Mouse (Mus musculus) liver, embryonic 14.5 days (tissue): Measurements from ENCODE around the gene Pde9a. TPM values are rescaled to one million over a fixed set of nuclear protein-coding genes. Genes with fewer than 3 reads are reported as not detected.

Experiments used
- ATAC-seq: fragments of 200-750 bp; cut with Nextera tagmentation; 2 replicates; pipeline ENCODE4 v1.8.0; 2017; ENCODE audit warnings: moderate number of reproducible peaks, mild to moderate bottlenecking, moderate library complexity; ENCODE audit not compliant: insufficient read depth
- DNase-seq, 3 experiments: peaks; one replicate each; pipeline ENCODE4 v3.0.0-alpha.2; 2012 to 2013; ENCODE audit warnings: low read depth in 3 of 3, low spot score in 3 of 3
- H3K27ac ChIP-seq: fragments of 300-500 bp; sonication (generic); 2 replicates; pipeline ENCODE4 v1.5.1; 2014; ENCODE audit warnings: moderate library complexity, mild to moderate bottlenecking, control low read depth, inconsistent platforms
- H3K27me3 ChIP-seq: fragments of 300-500 bp; sonication (generic); 2 replicates; pipeline ENCODE4 v1.6.1; 2014; ENCODE audit warnings: mild to moderate bottlenecking, low read length, moderate library complexity; ENCODE audit not compliant: control insufficient read depth, insufficient read depth
- H3K36me3 ChIP-seq: fragments of 300-500 bp; sonication (generic); replicated peaks from 2 replicates; pipeline ENCODE4 v1.6.1; 2014; ENCODE audit warnings: low read depth; ENCODE audit not compliant: control insufficient read depth, insufficient read depth
- H3K4me1 ChIP-seq, 2 experiments: fragments of 200-500 bp in 1 of 2; fragments of 300-500 bp in 1 of 2; sonication (generic) in 1 of 2; replicated peaks; 2 replicates each; pipeline ENCODE4 v1.6.1; 2012 to 2014; ENCODE audit warnings: antibody characterized with exemption in 1 of 2, inconsistent platforms in 1 of 2, low read length in 1 of 2; ENCODE audit not compliant: control insufficient read depth in 2 of 2, insufficient read depth in 2 of 2
- H3K4me2 ChIP-seq: fragments of 300-500 bp; sonication (generic); 2 replicates; pipeline ENCODE4 v1.6.1; 2014; ENCODE audit warnings: low read depth, mild to moderate bottlenecking, control low read depth, moderate library complexity
- H3K4me3 ChIP-seq, 2 experiments: fragments of 200-500 bp in 1 of 2; fragments of 300-500 bp in 1 of 2; sonication (generic) in 1 of 2; 2 replicates each; pipeline ENCODE4 v1.5.1; 2012 to 2014; ENCODE audit warnings: low read depth in 2 of 2, low read length in 2 of 2, mild to moderate bottlenecking in 2 of 2, control low read depth in 1 of 2, inconsistent platforms in 1 of 2, moderate library complexity in 1 of 2; ENCODE audit not compliant: insufficient read depth in 1 of 2
- H3K9ac ChIP-seq: fragments of 300-500 bp; sonication (generic); replicated peaks from 2 replicates; pipeline ENCODE4 v1.6.1; 2014; ENCODE audit warnings: mild to moderate bottlenecking, control low read depth, moderate library complexity
- H3K9me3 ChIP-seq: fragments of 300-500 bp; sonication (generic); 2 replicates; pipeline ENCODE4 v1.6.1; 2016; ENCODE audit warnings: low read length, mixed read lengths; ENCODE audit not compliant: control insufficient read depth
- CTCF ChIP-seq: IDR thresholded peaks from 2 replicates; pipeline ENCODE4 v1.5.1; 2016; ENCODE audit warnings: antibody characterized with exemption, low read depth, control low read depth
- EP300 ChIP-seq: IDR thresholded peaks from 2 replicates; pipeline ENCODE4 v1.6.1; 2016; ENCODE audit warnings: antibody characterized with exemption, low read depth
- WGBS: fragments of 180-500 bp; shearing (Covaris S2); extraction: QIAGEN DNeasy Blood & Tissue Kit; methylation state at CpG from one replicate; pipeline ENCODE4 v1.1.7; 2014; ENCODE audit not compliant: insufficient replicate concordance; 5-methylcytosine and 5-hydroxymethylcytosine counted together
- polyA plus RNA-seq, 2 experiments: library from polyadenylated mRNA; depleted of rRNA in 1 of 2; stranded (reverse) in 1 of 2; unstranded in 1 of 2; fragments of >200 nt; fragmentation: Nextera tagmentation in 1 of 2; extraction: Ambion mirVana in 1 of 2; gene quantifications; 2 replicates each; pipeline versions ENCODE4 v1.2.1 to v1.2.3; 2012 to 2014

Gene Pde9a
- polyA plus RNA-seq, 2 experiments: 2.8 to 3.6 TPM

- ATAC-seq (no peak), DNase-seq (no peak)
- H3K4me2 ChIP-seq: no peak overlapping the region
- H3K27ac ChIP-seq: no peak overlapping the region
- no peaks in the 10 kb centered on the region for H3K27me3 ChIP-seq
- no peak for TF ChIP-seq CTCF
- no peaks in the 10 kb centered on the region for H3K9me3 ChIP-seq
- H3K36me3 ChIP-seq: peaks cover 34% of the 10 kb centered on the region
- 83% methylated on average over 12 of the region's 12 CpGs for WGBS
- peaks cover 11 to 12% of the 10 kb centered on the region in 2 experiments for H3K4me1 ChIP-seq
- H3K4me3 ChIP-seq: no peak overlapping the region
- H3K9ac ChIP-seq: no peak overlapping the region
These were observed 113.7 kb downstream of the Pde9a start for GRCm38 (mm10) chr17:31499725-31500124.

- Histone ChIP-seq H3K9me3 (no peaks in the 10 kb centered on the region), H3K36me3 (peaks cover 34% of the 10 kb centered on the region), H3K27ac (no peak overlapping the region), H3K27me3 (no peaks in the 10 kb centered on the region), H3K4me1 (peaks cover 11 to 12% of the 10 kb centered on the region in 2 experiments), H3K9ac (no peak overlapping the region), H3K4me3 (no peak overlapping the region), H3K4me2 (no peak overlapping the region)
- ATAC-seq: no peak
- TF ChIP-seq CTCF: no peak
- no peak for TF ChIP-seq EP300
- WGBS: 89% methylated on average over 8 of the region's 8 CpGs
- no peak for DNase-seq
These were observed 114.4 kb downstream of the Pde9a start for GRCm38 (mm10) chr17:31500416-31500815.

GRCm38 (mm10) chr17:31500908-31501307 is 114.9 kb downstream of the Pde9a start:
- Histone ChIP-seq H3K9ac (no peak overlapping the region), H3K36me3 (peaks cover 30% of the 10 kb centered on the region), H3K27me3 (no peaks in the 10 kb centered on the region), H3K27ac (no peak overlapping the region), H3K4me1 (peaks cover 11 to 12% of the 10 kb centered on the region in 2 experiments), H3K4me3 (no peak overlapping the region), H3K4me2 (no peak overlapping the region), H3K9me3 (no peaks in the 10 kb centered on the region)
- 65% methylated on average over 3 of the region's 3 CpGs for WGBS
- TF ChIP-seq CTCF: peak; percentile 43
- TF ChIP-seq EP300: no peak
- DNase-seq (no peak), ATAC-seq (no peak)

- no peaks in the 10 kb centered on the region for H3K9me3 ChIP-seq
- H3K27ac ChIP-seq: 0 out of 2 replicates have a peak overlapping the region, but pooled peaks have one; percentile 14
- H3K4me1 ChIP-seq: peaks cover 11 to 12% of the 10 kb centered on the region in 2 experiments
- H3K4me3 ChIP-seq: no peak overlapping the region
- peak; percentile 45 to 59 (median 49) for DNase-seq
- H3K9ac ChIP-seq: no peak overlapping the region
- H3K4me2 ChIP-seq: peak overlapping the region; percentile 4; the same call in 1 of the 2 replicates
- TF ChIP-seq EP300: peak; percentile 39; the same call in 1 of the 2 replicates
- no peak for TF ChIP-seq CTCF
- H3K27me3 ChIP-seq: no peaks in the 10 kb centered on the region
- 31% methylated on average over 12 of the region's 12 CpGs for WGBS
- peaks cover 24% of the 10 kb centered on the region for H3K36me3 ChIP-seq
- peak; percentile 90 for ATAC-seq
These were observed 116.4 kb downstream of the Pde9a start for GRCm38 (mm10) chr17:31502261-31502927.

- Histone ChIP-seq H3K4me1 (peaks cover 11 to 12% of the 10 kb centered on the region in 2 experiments), H3K9me3 (no peaks in the 10 kb centered on the region), H3K9ac (no peak overlapping the region), H3K36me3 (peaks cover 20% of the 10 kb centered on the region), H3K4me2 (no peak overlapping the region), H3K27ac (no peak overlapping the region), H3K27me3 (no peaks in the 10 kb centered on the region), H3K4me3 (no peak overlapping the region)
- DNase-seq (no peak), ATAC-seq (no peak)
- TF ChIP-seq CTCF: no peak
- TF ChIP-seq EP300: no peak
- 77% methylated on average over 12 of the region's 12 CpGs for WGBS
These were observed 117.3 kb downstream of the Pde9a start for GRCm38 (mm10) chr17:31503337-31503736.
